Mouse (Mus musculus) thymus, adult 2 months (tissue): ENCODE measurements around the gene Cox6a1.

Experiments
- CTCF ChIP-seq: fragments of 200-500 bp; IDR thresholded peaks from 2 replicates; pipeline ENCODE4 v1.5.1; 2012; ENCODE audit warnings: mild to moderate bottlenecking, control low read depth, low read length, moderate library complexity, borderline replicate concordance; ENCODE audit not compliant: control insufficient read depth, poor library complexity, insufficient read depth; ENCODE audit errors: extremely low read depth
- POLR2A ChIP-seq: fragments of 200-500 bp; IDR thresholded peaks from 2 replicates; pipeline ENCODE4 v1.6.1; 2012; ENCODE audit warnings: mild to moderate bottlenecking, low read length, control low read depth, moderate library complexity; ENCODE audit not compliant: control insufficient read depth, poor library complexity, insufficient read depth; ENCODE audit errors: extremely low read depth

GRCm38 (mm10) chr5:115394223-115394622 lies 45.4 kb upstream of the Cox6a1 start:
- TF ChIP-seq POLR2A (no peak), CTCF (no peak)
